Mouse (Mus musculus) limb, embryonic 12.5 days (tissue): ENCODE results near the gene Col8a1. TPM values are rescaled to one million over a fixed set of nuclear protein-coding genes. Genes with fewer than 3 reads are reported as not detected.

Source experiments
- ATAC-seq: fragments of 200-750 bp; cut with Nextera tagmentation; 2 replicates; pipeline ENCODE4 v1.8.0; 2017; ENCODE audit warnings: low read depth, moderate TSS enrichment; ENCODE audit not compliant: insufficient number of reproducible peaks, insufficient read depth, low FRiP score, low TSS enrichment
- H3K27ac ChIP-seq: fragments of 300-500 bp; sonication (generic); 2 replicates; pipeline ENCODE4 v1.5.1; 2016; ENCODE audit warnings: mild to moderate bottlenecking, moderate library complexity
- H3K27me3 ChIP-seq: fragments of 300-500 bp; sonication (generic); 2 replicates; pipeline ENCODE4 v1.6.1; 2016; ENCODE audit warnings: mild to moderate bottlenecking, moderate library complexity
- H3K36me3 ChIP-seq: fragments of 300-500 bp; sonication (generic); 2 replicates; pipeline ENCODE4 v1.6.1; 2016; ENCODE audit warnings: mild to moderate bottlenecking, moderate library complexity
- H3K4me1 ChIP-seq: fragments of 300-500 bp; sonication (generic); replicated peaks from 2 replicates; pipeline ENCODE4 v1.6.1; 2016
- H3K4me2 ChIP-seq: fragments of 300-500 bp; sonication (generic); 2 replicates; pipeline ENCODE4 v1.6.1; 2016; ENCODE audit warnings: mild to moderate bottlenecking, moderate library complexity
- H3K4me3 ChIP-seq: fragments of 300-500 bp; sonication (generic); replicated peaks from 2 replicates; pipeline ENCODE4 v1.5.1; 2016; ENCODE audit warnings: mild to moderate bottlenecking
- H3K9ac ChIP-seq: fragments of 300-500 bp; sonication (generic); replicated peaks from 2 replicates; pipeline ENCODE4 v1.6.1; 2016; ENCODE audit warnings: mild to moderate bottlenecking, moderate library complexity
- H3K9me3 ChIP-seq: fragments of 300-500 bp; sonication (generic); 2 replicates; pipeline ENCODE4 v1.6.1; 2016; ENCODE audit warnings: mild to moderate bottlenecking, moderate library complexity
- WGBS: fragments of 180-500 bp; shearing (Covaris S2); methylation state at CpG from one replicate; pipeline ENCODE4 v1.1.7; 2016; 5-methylcytosine and 5-hydroxymethylcytosine counted together
- polyA plus RNA-seq: library from polyadenylated mRNA; unstranded; fragments of >200 nt; fragmentation: Nextera tagmentation; extraction: Ambion mirVana; gene quantifications from 2 replicates; pipeline ENCODE4 v1.2.1, GENCODE M21; 2016

Col8a1 gene
- polyA plus RNA-seq, 1 experiment from 2014 or later: 8.3 TPM

- Histone ChIP-seq H3K4me1 (no peaks in the 10 kb centered on the region), H3K9me3 (no peaks in the 10 kb centered on the region), H3K27ac (no peak overlapping the region), H3K9ac (no peak overlapping the region), H3K27me3 (no peaks in the 10 kb centered on the region), H3K4me2 (no peak overlapping the region), H3K36me3 (no peaks in the 10 kb centered on the region), H3K4me3 (no peak overlapping the region)
- no peak for ATAC-seq
- WGBS: 86% methylated on average over 4 of the region's 4 CpGs
These were observed 157.1 kb downstream of the Col8a1 start for GRCm38 (mm10) chr16:57597295-57597957.

GRCm38 (mm10) chr16:57593422-57594157 is 160.9 kb downstream of the Col8a1 start:
- H3K27me3 ChIP-seq: no peaks in the 10 kb centered on the region
- H3K9me3 ChIP-seq: no peaks in the 10 kb centered on the region
- no peak overlapping the region for H3K9ac ChIP-seq
- no peak overlapping the region for H3K4me2 ChIP-seq
- H3K27ac ChIP-seq: no peak overlapping the region
- no peaks in the 10 kb centered on the region for H3K36me3 ChIP-seq
- H3K4me3 ChIP-seq: no peak overlapping the region
- 41% methylated on average over 7 of the region's 7 CpGs for WGBS
- ATAC-seq: no peak
- H3K4me1 ChIP-seq: no peaks in the 10 kb centered on the region

- H3K4me2 ChIP-seq: no peak overlapping the region
- H3K4me1 ChIP-seq: peaks cover 3% of the 10 kb centered on the region; the same call in 1 of the 2 replicates
- WGBS: 60% methylated on average over 3 of the region's 3 CpGs
- ATAC-seq: no peak
- H3K27me3 ChIP-seq: no peaks in the 10 kb centered on the region
- no peak overlapping the region for H3K9ac ChIP-seq
- H3K9me3 ChIP-seq: no peaks in the 10 kb centered on the region
- no peaks in the 10 kb centered on the region for H3K36me3 ChIP-seq
- no peak overlapping the region for H3K4me3 ChIP-seq
- no peak overlapping the region for H3K27ac ChIP-seq
These were observed 169.3 kb downstream of the Col8a1 start for GRCm38 (mm10) chr16:57585201-57585600.

- H3K4me1 ChIP-seq: peaks cover 3% of the 10 kb centered on the region; the same call in 1 of the 2 replicates
- H3K4me3 ChIP-seq: no peak overlapping the region
- 82% methylated on average over 2 of the region's 2 CpGs for WGBS
- no peak overlapping the region for H3K9ac ChIP-seq
- no peak overlapping the region for H3K4me2 ChIP-seq
- no peak overlapping the region for H3K27ac ChIP-seq
- H3K27me3 ChIP-seq: no peaks in the 10 kb centered on the region
- no peak for ATAC-seq
- no peaks in the 10 kb centered on the region for H3K9me3 ChIP-seq
- H3K36me3 ChIP-seq: no peaks in the 10 kb centered on the region
These were observed 172.5 kb downstream of the Col8a1 start for GRCm38 (mm10) chr16:57582008-57582407.

GRCm38 (mm10) chr16:57580041-57580440 is 174.5 kb downstream of the Col8a1 start:
- H3K9me3 ChIP-seq: no peaks in the 10 kb centered on the region
- no peak for ATAC-seq
- H3K27ac ChIP-seq: 0 out of 2 replicates have a peak overlapping the region, but pooled peaks have one; percentile 47
- H3K27me3 ChIP-seq: no peaks in the 10 kb centered on the region
- H3K4me2 ChIP-seq: no peak overlapping the region
- 76% methylated on average over 7 of the region's 7 CpGs for WGBS
- no peaks in the 10 kb centered on the region for H3K36me3 ChIP-seq
- H3K4me1 ChIP-seq: peaks cover 3% of the 10 kb centered on the region; the same call in 1 of the 2 replicates
- no peak overlapping the region for H3K4me3 ChIP-seq
- no peak overlapping the region for H3K9ac ChIP-seq

GRCm38 (mm10) chr16:57577519-57577918 is 177.0 kb downstream of the Col8a1 start:
- Histone ChIP-seq H3K27me3 (no peaks in the 10 kb centered on the region), H3K36me3 (no peaks in the 10 kb centered on the region), H3K4me1 (peaks cover 9% of the 10 kb centered on the region; the same call in 1 of the 2 replicates), H3K9me3 (no peaks in the 10 kb centered on the region), H3K4me3 (no peak overlapping the region), H3K27ac (no peak overlapping the region), H3K9ac (no peak overlapping the region), H3K4me2 (no peak overlapping the region)
- 90% methylated on average over 1 of the region's 1 CpGs for WGBS
- no peak for ATAC-seq

- WGBS: 94% methylated on average over 1 of the region's 1 CpGs
- Histone ChIP-seq H3K4me2 (no peak overlapping the region), H3K27me3 (no peaks in the 10 kb centered on the region), H3K4me3 (no peak overlapping the region), H3K9me3 (no peaks in the 10 kb centered on the region), H3K9ac (no peak overlapping the region), H3K36me3 (peaks cover 15% of the 10 kb centered on the region), H3K4me1 (peaks cover 14% of the 10 kb centered on the region), H3K27ac (no peak overlapping the region)
- ATAC-seq: no peak
These were observed 178.7 kb downstream of the Col8a1 start for GRCm38 (mm10) chr16:57575764-57576388.

Other genes starting within 250 kb of the Col8a1 start
- 52.6 and 58.1 TPM in 2 replicates for gene Cmss1, start 147.9 kb downstream of the Col8a1 start, polyA plus RNA-seq